8 mouse cellular contexts compared by ENCODE assay signal in genomic region chr8:126258175-126258781, GRCm38 (mm10). TPM values are rescaled to one million over a fixed set of nuclear protein-coding genes. Genes with fewer than 3 reads are reported as not detected.
A peak's percentile ranks its signal among the peaks of the same experiment; 100 is the strongest.
DNase-seq lines count a peak whose midpoint lies in the region; ATAC-seq and TF ChIP-seq lines count a peak whose summit lies in the region.

No protein-coding gene starts in this region.

- no peak overlapping the region for H3K27ac ChIP-seq in embryonic facial prominence, embryonic 12.5 days
- H3K27ac ChIP-seq in kidney, embryonic 14.5 days (ENCODE audit: low read depth, low read length): no peak overlapping the region
- H3K27ac ChIP-seq in limb, embryonic 14.5 days (replicated peaks; ENCODE audit: low read depth, low read length): no peak overlapping the region
- H3K27ac ChIP-seq in testis, adult 2 months (ENCODE audit: control insufficient read depth, insufficient read depth, low read depth, low read length): no peak overlapping the region

- H3K4me3 ChIP-seq in embryonic facial prominence, embryonic 12.5 days: 0 out of 2 replicates have a peak overlapping the region, but pooled peaks have one; percentile 4
- H3K4me3 ChIP-seq in kidney, embryonic 14.5 days (ENCODE audit: low read length): no peak overlapping the region
- no peak overlapping the region for H3K4me3 ChIP-seq in limb, embryonic 14.5 days (replicated peaks; ENCODE audit: low read length)
- H3K4me3 ChIP-seq in testis, adult 2 months (ENCODE audit: control insufficient read depth, low read depth, low read length): peak overlapping the region; percentile 23

- H3K4me1 ChIP-seq in embryonic facial prominence, embryonic 12.5 days: no peaks in the 10 kb centered on the region
- no peaks in the 10 kb centered on the region for H3K4me1 ChIP-seq in kidney, embryonic 14.5 days (ENCODE audit: control insufficient read depth, insufficient read depth, low read length)
- H3K4me1 ChIP-seq in limb, embryonic 14.5 days (ENCODE audit: control insufficient read depth, insufficient read depth, low read length): no peaks in the 10 kb centered on the region
- H3K4me1 ChIP-seq in testis, adult 2 months (ENCODE audit: control insufficient read depth, insufficient read depth, low read length): peaks cover 9% of the 10 kb centered on the region

- TF ChIP-seq POLR2A in limb, embryonic 14.5 days (IDR thresholded peaks at IDR 0.05; ENCODE audit: borderline replicate concordance, extremely low read depth, insufficient read depth, insufficient read length): no peak
- no peak for TF ChIP-seq POLR2A in testis, adult 2 months (IDR thresholded peaks at IDR 0.05; ENCODE audit: control insufficient read depth, low read depth, low read length)

- peak overlapping the region; percentile 36 for H3K4me2 ChIP-seq in embryonic facial prominence, embryonic 12.5 days (replicated peaks)
- peak overlapping the region; percentile 25 for H3K4me2 ChIP-seq in kidney, embryonic 14.5 days (replicated peaks; ENCODE audit: low read depth, low read length)
- peak overlapping the region; percentile 33; the same call in 1 of the 2 replicates for H3K4me2 ChIP-seq in limb, embryonic 14.5 days (replicated peaks; ENCODE audit: low read depth, low read length, severe bottlenecking)

- no peaks in the 10 kb centered on the region for H3K36me3 ChIP-seq in embryonic facial prominence, embryonic 12.5 days
- H3K36me3 ChIP-seq in kidney, embryonic 14.5 days (ENCODE audit: control insufficient read depth, insufficient read depth, low read length): no peaks in the 10 kb centered on the region
- H3K36me3 ChIP-seq in limb, embryonic 14.5 days (ENCODE audit: control insufficient read depth, insufficient read depth, low read length): no peaks in the 10 kb centered on the region
- no peaks in the 10 kb centered on the region for H3K36me3 ChIP-seq in testis, adult 2 months (ENCODE audit: control insufficient read depth, insufficient read depth, low read length)

- WGBS in embryonic facial prominence, embryonic 12.5 days: 6% methylated on average over 15 of the region's 15 CpGs
- 5% methylated on average over 15 of the region's 15 CpGs for WGBS in kidney, embryonic 14.5 days
- 7% methylated on average over 15 of the region's 15 CpGs for WGBS in limb, embryonic 14.5 days

- H3K27me3 ChIP-seq in embryonic facial prominence, embryonic 12.5 days: peaks cover 13% of the 10 kb centered on the region; the same call in 1 of the 2 replicates
- H3K27me3 ChIP-seq in kidney, embryonic 14.5 days (ENCODE audit: control insufficient read depth, insufficient read depth, low read length): no peaks in the 10 kb centered on the region
- H3K27me3 ChIP-seq in limb, embryonic 14.5 days (ENCODE audit: control insufficient read depth, insufficient read depth, low read length): no peaks in the 10 kb centered on the region; the same call in 1 of the 2 replicates
- no peaks in the 10 kb centered on the region for H3K27me3 ChIP-seq in testis, adult 2 months (ENCODE audit: control insufficient read depth, insufficient read depth, low read length)

- H3K9ac ChIP-seq in embryonic facial prominence, embryonic 12.5 days: no peak overlapping the region
- no peak overlapping the region for H3K9ac ChIP-seq in kidney, embryonic 14.5 days (ENCODE audit: low read depth, low read length)
- H3K9ac ChIP-seq in limb, embryonic 14.5 days (ENCODE audit: low read depth, low read length, severe bottlenecking): no peak overlapping the region

- H3K9me3 ChIP-seq in embryonic facial prominence, embryonic 12.5 days: no peaks in the 10 kb centered on the region
- H3K9me3 ChIP-seq in kidney, embryonic 14.5 days (ENCODE audit: control insufficient read depth, low read length): no peaks in the 10 kb centered on the region
- no peaks in the 10 kb centered on the region for H3K9me3 ChIP-seq in limb, embryonic 14.5 days (ENCODE audit: control insufficient read depth, low read length)

- TF ChIP-seq CTCF in testis, adult 2 months (IDR thresholded peaks at IDR 0.05; ENCODE audit: control insufficient read depth, insufficient read depth, insufficient replicate concordance, low read depth, low read length): peak; percentile 71; the same call in 1 of the 2 replicates

- DNase-seq in spleen, adult 18-20 months: peak; percentile 6 to 44
- DNase-seq in spleen, adult 12 weeks (ENCODE audit: low spot score): no peak
- DNase-seq in heart, adult 9 months (ENCODE audit: low spot score in 2 of 2): peak; percentile 11 to 26
- peak; percentile 70 for DNase-seq in limb, embryonic 14.5 days (ENCODE audit: low spot score)
- DNase-seq in neural tube, embryonic 10.5 days (ENCODE audit: extremely low spot score, low spot score): peak; percentile 64

- no peak for ATAC-seq in embryonic facial prominence, embryonic 12.5 days (ENCODE audit: insufficient number of reproducible peaks, insufficient read depth, low FRiP score, low TSS enrichment)
- peak; percentile 49; the same call in 1 of the 2 replicates for ATAC-seq in kidney, embryonic 14.5 days (ENCODE audit: low FRiP score, low TSS enrichment)
- no peak for ATAC-seq in limb, embryonic 14.5 days (ENCODE audit: low FRiP score, low read depth)

RNA-seq across cellular contexts. Expression of gene Slc35f3, which starts 40.1 kb away (rescaled TPM):
- polyA plus RNA-seq in embryonic facial prominence, embryonic 12.5 days (2016; fragmentation: Nextera tagmentation; extraction: Ambion mirVana): 0.73 and 0.75 TPM in 2 replicates
- polyA plus RNA-seq in kidney, embryonic 14.5 days (2014; fragmentation: Nextera tagmentation; extraction: Ambion mirVana): 0.30 and 0.83 TPM in 2 replicates
- 1.8 TPM in 2 replicates for polyA plus RNA-seq in limb, embryonic 14.5 days (2012; rRNA removed)
- polyA plus RNA-seq in limb, embryonic 14.5 days (2014; fragmentation: Nextera tagmentation; extraction: Ambion mirVana): 1.7 and 1.8 TPM in 2 replicates
- polyA plus RNA-seq in testis, adult 2 months (2012; rRNA removed): 0.08 and 0.14 TPM in 2 replicates

Comparison
In these comparisons a context has a peak if more than half of its experiments do, and no peak if none do; other contexts are left out.
1. H3K4me3 ChIP-seq: peak in embryonic facial prominence, embryonic 12.5 days (single experiment) and testis, adult 2 months (single experiment); none in kidney, embryonic 14.5 days (single experiment) and limb, embryonic 14.5 days (single experiment).
2. Peak in every context shown above with its lines, with median percentiles within 50 percentile points of each other: H3K4me2 ChIP-seq.